Mouse (Mus musculus) B cell, adult (primary cell): ENCODE data around the gene AI661453. TPM values are rescaled to one million over a fixed set of nuclear protein-coding genes. Genes with fewer than 3 reads are reported as not detected.

Experiments
- total RNA-seq: library from RNA; stranded (reverse); gene quantifications from 4 replicates; pipeline ENCODE4 v1.2.4, GENCODE M21; 2023; ENCODE audit not compliant: inconsistent age

AI661453 gene
- not detected in 4 replicates for total RNA-seq

DNA sequence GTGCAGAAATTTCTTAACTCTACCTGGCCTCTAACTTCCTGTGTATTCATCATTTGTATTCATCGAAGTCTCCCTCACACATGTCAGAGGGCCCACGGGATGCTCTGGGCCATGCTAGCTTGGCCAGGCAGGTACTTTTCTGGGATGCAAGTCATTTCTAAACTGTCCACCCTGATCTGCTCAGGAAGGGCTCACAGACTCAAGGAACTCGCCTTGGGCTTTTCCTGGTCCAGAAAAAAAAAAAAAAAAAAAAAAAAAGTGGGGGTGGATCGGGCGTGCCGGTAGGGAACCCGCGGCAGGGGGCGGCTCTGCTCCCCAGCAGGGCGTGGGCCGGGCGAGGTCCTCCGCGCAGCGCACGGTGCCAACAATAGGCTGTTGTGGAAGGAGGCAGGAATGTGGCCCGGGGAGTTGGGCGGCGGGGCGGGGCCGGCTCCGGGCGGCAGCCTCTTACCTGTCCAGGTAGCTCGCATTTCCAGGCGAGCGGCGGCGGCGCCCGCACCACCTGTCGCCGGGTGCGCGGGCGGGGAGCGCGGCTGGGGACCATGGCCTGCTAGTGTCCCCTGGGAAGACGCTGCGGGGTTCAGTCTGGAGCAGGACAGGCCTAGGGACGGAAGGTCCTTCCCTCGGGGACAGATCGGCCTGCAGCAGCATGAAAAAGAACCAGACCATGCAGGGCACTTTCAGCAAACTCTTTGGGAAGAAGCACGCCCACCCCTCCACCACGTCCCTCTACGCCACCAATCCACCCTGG is at the start of gene AI661453:
TSS of gene AI661453 (plus strand) at position 460 of the 751 bp plus-strand sequence.

DNA sequence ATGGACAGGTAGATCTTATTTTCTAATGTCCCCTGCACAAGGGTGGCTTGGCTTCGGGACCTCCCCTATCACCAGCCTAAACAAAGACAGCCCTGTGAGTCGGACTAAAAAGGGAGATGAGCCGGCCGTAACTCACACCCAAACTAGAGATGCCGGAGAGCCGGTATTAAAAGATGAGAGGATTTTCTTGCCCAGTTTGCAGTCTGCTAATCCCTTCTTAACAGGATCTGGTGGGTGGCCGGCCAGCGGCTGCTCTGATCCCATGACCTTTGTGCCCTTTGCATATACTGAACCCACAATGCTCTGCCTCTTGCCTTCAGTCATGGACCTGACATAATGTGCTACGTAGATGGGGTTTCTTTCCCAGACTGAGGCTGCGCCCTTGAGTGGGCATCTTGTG is 36.0 kb upstream of the AI661453 start, which contains the start of gene Guca1a:
TSS of gene Guca1a (minus strand) at position 134 of the 400 bp plus-strand sequence.

DNA sequence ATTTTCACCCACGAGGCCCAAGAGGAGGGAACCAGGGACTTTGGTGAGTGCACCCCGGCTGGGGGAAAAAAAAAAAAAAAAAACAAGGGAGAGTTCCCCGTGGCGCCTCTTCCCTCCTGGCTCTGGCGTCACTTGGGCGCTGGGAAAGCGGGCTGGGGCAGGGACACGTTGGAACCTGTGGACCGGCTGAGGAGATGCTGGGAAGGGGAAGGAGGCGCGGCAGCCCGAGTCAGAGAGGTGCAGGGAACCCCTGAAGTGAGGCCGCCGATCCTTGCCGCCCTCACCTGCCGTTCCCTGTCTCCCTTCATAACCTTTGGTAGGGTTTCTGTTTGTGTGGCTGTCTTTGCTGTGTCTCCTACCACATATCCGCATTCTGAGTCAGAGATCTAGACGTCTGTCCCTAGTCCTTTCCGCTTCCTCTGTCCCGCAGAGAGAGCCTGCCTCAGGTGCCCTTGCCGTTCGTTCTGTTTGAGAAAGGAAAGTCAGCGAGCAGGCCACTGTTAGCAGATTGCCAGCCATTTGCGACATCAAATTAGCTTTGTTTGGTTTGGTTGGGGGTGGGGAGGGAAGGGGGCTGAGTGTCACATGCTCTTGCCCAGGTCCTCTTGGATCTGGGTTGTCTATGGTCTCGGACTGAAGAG is 612 bp downstream of the AI661453 start, which contains the start of gene 1700001C19Rik:
TSS of gene 1700001C19Rik (minus strand) at position 470 of the 641 bp plus-strand sequence.

DNA sequence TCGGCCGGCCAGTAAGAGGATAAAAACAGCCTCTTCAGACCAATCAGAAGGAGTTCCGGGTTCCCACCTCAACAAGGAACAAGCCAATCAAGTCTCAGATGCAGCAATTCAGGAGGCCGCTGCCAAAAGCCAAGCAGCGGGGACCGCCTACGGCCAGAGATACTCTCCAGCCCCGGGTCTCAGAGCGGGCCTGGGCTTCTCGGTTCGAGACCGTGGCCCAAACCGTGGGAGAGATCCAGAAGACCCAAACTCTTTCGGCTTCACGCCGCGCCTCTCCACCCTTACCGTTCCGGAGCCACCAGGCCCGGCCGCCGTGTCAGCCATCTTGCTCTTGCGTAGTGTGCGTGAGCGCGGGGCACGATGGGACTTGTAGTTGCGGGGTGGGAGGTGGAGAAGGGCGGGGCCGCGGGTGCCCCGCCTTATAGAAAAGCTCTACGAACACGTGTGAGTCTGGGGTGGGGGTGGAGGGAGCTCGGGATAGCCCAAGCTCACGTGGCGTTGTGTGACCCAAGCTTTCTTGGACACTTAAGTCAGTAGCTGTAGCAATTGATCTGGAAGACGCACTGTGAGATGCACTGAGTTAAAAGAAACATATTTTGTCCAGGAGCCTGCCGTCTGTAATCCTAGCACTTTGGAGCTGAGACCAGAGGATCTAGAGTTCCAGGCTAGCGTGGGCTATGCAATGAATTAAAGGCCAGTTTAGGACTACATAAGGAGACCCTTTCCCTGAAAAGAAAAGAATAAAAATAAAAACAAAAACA is 65.7 kb downstream of the AI661453 start, which contains the start of gene Taf8:
TSS of gene Taf8 (minus strand) at position 347 of the 761 bp plus-strand sequence.

DNA sequence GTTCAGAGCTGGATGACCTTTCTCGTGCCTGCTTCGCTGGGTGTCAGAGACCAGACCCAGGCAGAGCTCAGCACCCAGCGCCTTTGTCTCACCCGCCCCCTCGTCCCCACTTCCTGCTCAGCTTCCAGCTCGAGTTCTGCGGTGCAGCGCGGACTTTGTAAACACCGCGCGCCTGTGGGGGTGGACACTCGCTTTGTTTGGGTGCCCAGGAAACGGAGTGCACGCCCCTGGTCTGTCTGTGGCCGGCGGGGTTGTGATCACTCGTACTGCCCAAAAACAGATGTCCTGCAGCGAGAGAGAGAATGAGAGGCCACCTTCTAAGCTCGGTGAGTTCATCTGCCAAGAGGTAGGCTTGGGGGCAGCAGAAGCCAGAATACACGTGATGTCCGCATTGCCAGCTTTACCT is 68.5 kb downstream of the AI661453 start, which contains the start of gene Ccnd3:
TSS of gene Ccnd3 (plus strand) at position 111 of the 406 bp plus-strand sequence.

Other genes starting within 250 kb of the AI661453 start
- 17.2 to 24.5 TPM (median 21.7 TPM) in 4 replicates for gene Mrps10, start 67.7 kb upstream of the AI661453 start, total RNA-seq
- gene Guca1b, start 51.2 kb upstream of the AI661453 start, total RNA-seq, result 2.0 to 3.0 TPM (median 2.3 TPM) in 4 replicates
- not detected in 4 replicates for gene Guca1a, start 36.0 kb upstream of the AI661453 start, total RNA-seq
- gene 1700001C19Rik, start 761 bp downstream of the AI661453 start, total RNA-seq, result not detected in 4 replicates
- 64.3 to 80.1 TPM (median 73.3 TPM) in 4 replicates for gene Taf8, start 65.7 kb downstream of the AI661453 start, total RNA-seq
- 206 to 221 TPM (median 211 TPM) in 4 replicates for gene Ccnd3, start 68.4 kb downstream of the AI661453 start, total RNA-seq
- gene Bysl, start 174.9 kb downstream of the AI661453 start, total RNA-seq, result 12.7 to 14.2 TPM (median 13.2 TPM) in 4 replicates
- gene Med20, start 175.0 kb downstream of the AI661453 start, total RNA-seq, result 59.2 to 69.9 TPM (median 62.6 TPM) in 4 replicates
- gene Gm20517, start 175.0 kb downstream of the AI661453 start, total RNA-seq, result 2.5 to 5.6 TPM (median 2.9 TPM) in 4 replicates
- gene Usp49, start 194.1 kb downstream of the AI661453 start, total RNA-seq, result 3.5 to 6.8 TPM (median 5.3 TPM) in 4 replicates